Mouse (Mus musculus) kidney, adult 2 months (tissue): ENCODE measurements around the gene Trrap.

Experiments used
- CTCF ChIP-seq: fragments of 200-500 bp; conservative IDR thresholded peaks from 2 replicates; pipeline ENCODE4 v1.5.1; 2011; ENCODE audit warnings: low read depth, mild to moderate bottlenecking, control low read depth, low read length, moderate library complexity, mixed read lengths; ENCODE audit not compliant: insufficient read depth, insufficient read length
- POLR2A ChIP-seq: fragments of 200-500 bp; IDR thresholded peaks from one replicate; pipeline ENCODE4 v1.6.1; 2011; ENCODE audit warnings: low read depth, low read length, control low read depth

DNA sequence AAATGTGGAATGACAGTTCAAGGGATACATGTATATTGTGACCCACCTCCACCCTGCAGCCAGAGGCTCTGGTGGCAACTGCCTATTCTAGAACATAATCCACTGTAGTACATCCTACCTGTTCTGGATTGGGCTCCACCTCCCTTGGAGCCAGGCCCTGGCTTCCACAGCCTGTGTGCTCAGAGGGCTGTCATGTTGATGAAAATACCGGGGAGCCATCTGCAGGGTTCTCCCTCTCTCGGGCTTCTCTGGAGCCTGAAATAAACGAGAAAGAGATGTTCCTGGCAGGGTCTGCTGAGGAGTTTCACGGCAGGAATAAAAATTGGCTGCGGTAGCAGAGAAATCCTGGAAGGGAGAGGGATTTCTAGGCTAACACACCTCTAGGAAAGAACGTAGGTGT is 47.8 kb upstream of the Trrap start:
- TF ChIP-seq POLR2A (no peak), CTCF (no peak)
